Mouse (Mus musculus): ENCODE measurements around the gene Celf5.

Gene Celf5

DNA sequence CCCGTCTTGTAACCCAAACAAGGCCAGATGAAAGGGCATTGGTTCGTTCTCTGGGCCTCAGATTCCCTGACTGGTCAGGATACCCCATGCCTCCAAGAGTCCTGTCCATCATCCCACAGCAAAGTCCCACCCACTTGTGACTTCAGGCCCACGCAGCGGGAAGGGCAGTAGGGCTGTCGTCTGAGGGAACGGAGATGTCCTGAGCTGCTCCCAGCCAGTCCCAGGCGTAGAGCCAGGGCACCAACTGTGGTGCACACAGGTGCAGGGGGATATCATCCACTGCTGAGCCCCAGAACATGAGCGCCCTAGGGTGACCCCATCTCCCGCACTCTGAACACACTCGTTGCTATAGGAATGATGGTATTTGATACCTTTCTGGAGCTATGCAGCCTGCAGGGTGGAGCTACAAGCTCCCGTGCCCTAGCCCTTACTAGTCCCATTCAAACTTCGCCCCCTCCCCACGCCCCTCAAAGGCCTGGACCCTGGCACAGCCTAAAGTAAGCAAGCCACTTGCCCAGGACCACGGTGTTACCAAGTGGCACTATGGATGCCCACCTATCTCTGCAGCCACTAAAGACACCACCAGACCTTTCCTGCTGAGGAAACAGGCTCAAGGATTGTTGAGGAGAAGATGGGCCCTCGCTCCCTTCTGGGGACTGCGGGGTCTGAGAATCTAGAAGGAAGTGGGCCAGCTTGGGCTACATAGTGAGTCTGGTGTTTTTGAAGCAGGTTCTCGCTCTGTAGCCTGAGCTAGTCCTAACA lies 66.8 kb downstream of the Celf5 start:
- no peak for DNase-seq (ENCODE audit: low spot score in 2 of 2)

DNA sequence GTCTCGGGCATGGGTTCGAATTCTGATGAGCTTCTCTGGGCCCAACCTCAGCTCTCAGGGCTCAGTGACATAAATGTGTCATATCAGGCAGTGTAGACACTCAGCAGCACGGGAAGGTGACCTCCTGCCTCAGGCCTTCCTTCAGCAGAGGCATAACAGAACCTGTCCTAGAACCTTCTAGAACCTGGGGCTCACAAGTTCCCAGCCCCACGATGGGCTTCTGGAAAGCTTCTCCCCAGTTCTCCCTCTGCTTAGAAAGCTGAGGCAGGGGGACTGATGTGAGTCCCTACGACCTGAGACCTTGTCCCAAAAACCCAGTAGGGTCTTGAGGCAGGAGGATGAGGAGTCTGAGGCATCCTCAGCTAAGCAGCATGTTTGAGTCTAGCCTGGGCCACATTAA lies 67.4 kb downstream of the Celf5 start:
- DNase-seq (ENCODE audit: low spot score in 2 of 2) = no peak

DNA sequence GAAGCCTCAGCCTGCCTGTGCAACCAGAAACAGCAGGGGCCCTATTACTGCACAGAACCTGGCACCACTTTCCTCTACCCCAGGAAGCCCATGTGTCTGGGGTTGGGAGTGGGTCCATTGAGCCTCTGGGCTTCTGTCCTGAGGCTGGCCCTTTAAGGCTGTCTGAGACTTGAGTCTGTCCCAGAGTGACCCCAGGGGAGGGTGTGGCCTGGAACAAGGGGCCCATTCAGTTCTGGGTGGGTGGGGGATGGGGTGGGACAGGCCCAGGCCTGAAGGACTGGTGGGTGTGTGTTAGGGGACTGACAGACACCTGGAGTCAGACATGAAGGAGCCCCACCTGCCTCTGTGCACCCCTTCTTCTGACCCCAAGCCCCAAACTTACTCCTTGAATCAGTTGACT lies 67.8 kb downstream of the Celf5 start:
- no peak for DNase-seq (ENCODE audit: low spot score in 2 of 2)

DNA sequence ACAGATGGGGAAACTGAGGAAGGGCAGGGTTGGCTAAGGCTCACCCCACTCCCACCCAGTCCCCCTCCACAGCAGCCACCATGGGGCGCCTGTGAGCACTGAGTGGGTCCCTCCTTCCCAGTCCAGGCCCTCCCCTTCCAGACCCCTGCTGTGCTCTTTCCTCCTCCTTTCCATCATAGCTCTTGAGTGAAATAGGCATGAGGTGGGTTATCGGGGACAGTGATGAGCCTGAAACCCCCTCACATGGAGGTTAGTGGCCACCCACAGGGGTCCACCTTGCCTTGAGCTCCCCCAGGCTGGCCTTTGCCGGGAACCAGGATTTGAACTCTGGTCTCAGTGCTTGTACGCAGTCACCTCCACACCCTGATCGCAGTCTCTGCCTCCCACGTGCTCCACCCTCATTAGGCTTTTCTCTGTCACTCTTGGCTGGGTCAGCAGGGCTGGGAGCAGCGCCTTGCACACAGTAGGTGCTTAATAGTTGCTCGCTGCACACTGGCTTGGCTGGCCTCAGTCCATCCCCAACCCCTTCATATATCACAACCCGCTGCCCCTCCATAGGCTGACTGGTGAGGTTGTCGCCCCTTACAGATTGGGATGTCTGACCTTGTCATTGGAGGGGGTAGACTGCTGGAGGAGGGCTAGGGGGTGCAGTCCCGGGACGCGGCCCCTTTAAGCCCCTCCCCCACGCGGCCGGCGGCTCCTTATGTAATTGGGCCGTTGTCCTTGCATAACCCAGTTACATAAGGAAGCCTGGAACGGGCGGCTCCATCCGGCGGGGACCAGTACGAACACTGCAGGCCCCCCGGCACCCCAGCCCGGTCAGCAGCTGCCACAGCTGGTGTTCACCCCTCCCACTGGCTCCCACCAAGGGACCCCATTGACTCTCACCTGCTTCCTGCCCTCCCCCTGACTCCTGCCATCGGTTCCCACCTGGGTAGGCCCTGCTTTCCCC lies 68.9 kb downstream of the Celf5 start:
- peak; percentile 74 to 89 for DNase-seq (ENCODE audit: low spot score in 2 of 2)

DNA sequence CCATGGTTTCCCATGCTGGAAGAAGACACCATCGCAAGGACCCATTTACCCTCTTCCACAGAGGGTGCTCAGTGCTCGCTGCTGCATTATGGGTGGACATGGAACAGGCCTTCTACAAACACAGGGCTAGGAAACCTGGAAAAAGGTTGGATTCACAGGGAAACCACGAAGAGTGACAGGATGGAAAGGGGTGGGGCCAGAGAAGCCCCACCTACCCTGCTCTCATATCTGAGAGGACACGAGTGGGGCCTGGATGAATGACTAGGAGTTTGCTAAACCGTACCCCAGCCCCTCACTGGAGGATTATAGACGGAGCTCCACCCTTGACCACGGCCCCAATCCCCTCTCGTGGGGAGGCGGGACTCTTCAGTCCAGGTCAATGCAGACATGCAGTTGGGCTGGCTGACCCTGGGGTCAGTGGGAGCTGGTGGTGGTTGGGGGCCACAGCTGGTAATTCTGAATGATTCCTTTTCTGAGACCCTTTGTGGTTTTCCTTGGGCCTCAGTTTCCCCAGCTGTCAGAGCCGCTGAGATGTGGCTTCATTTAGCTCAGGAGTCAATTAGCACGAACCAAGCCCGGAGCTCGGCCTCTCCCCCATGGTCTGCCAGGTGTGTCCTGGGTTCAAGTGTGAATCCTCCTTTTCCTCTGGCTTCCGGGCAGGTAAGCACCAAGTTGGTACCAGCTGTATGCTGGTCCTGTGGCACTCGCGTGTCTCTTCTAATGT lies 69.8 kb downstream of the Celf5 start:
- DNase-seq (ENCODE audit: low spot score in 2 of 2) = no peak

DNA sequence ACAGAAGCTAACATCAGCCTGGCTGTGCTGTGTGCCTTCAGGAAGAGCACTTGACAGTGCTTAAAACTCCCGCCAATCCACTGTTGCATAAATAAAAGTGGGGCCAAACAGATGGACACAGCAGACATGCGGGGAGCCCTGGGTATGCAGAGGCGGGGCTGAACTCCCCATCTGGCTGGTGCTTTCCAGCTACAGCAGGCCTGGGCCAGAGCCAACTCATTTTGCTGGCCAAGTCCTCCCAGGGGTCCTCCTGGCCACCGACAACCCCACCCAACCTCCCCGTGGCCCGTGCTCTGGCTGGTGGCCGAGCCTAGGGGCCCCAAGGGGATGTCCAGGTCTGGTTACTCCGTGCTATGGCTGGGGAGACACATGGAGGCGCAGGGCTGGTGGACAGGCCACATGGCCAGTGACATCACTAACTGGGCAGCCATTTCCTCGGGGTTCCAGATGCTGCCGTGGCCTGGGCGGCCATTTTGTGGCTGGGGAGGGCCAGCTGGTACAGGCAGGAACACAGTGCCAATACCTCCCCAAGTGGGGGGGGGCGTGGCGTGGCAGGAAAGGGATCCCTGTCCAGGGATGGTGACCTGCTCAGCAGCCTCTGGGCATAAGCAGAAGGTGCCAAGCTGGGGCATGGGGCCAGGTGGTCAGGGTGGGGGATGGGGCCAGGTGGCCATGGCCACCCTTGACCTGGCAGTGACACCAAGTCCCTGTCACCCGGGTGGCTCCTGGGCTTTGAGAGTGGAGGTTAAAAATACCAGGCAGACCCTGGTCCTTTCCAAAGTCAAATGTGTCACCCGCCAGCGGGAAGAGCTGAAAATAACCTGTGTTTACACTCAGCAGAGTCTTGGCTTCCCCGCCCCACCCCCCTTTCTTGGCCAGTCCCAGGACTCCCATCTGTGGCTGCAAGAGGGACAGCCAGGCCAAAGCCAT lies 70.8 kb downstream of the Celf5 start:
- peak; percentile 56 to 86 for DNase-seq (ENCODE audit: low spot score in 2 of 2)

DNA sequence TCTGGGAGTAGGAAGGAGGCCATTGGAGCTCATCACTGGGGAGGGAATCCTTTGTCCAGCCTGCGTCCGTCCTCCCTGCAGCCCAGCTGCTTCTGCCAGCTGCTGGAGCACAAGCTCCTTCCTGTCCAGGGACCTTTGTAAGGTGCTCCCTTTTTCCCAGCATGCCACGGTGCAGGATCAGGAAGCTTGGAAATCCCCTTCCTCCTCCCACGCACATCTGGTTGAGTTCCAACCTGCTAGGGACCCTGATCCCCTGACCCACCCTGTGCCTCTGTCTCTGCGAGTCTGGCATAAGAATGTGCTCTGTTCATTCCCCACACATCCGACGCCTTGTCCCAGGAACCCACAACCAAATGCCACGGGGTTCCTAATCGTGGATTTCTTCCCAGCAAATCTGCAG lies 71.5 kb downstream of the Celf5 start:
- DNase-seq (ENCODE audit: low spot score in 2 of 2) = no peak

DNA sequence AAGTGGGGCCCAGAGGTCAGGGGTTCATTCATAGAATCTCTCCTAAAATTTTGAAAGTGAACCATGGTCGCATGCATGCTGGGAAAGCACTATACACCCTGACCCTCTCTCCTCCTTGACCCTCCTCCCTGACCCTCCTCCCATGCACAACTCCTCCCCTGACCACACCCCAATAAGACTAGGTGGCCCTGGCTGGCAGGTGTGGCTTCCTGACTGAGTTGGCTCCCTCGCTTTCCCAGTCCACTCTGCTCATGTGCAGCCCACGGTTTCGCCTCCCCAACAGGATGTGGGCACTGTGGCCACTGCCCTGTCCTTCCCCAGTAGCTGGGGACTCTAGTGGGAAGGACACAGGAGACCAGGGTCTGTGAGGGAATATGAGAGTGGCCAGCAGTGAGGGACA lies 72.2 kb downstream of the Celf5 start:
- no peak for DNase-seq (ENCODE audit: low spot score in 2 of 2)

DNA sequence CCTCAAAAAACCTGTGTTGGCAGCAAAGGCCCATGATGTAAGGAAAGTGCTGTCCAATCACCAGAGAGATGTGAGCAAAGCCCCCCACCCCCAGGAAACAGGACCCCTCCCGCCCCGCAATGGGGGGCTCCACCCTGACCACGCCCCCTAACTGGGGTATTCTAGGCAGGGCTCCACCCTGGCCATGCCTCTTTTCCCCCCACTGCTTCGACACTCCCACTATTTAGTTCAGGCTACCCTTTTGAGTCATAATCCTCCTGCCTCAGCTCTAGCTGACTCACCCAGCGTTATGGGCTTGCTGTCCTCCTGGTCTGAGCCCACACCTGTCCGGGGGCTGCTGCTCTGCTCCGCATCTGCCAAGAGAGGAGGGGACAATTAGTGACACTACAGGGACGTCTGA lies 73.2 kb downstream of the Celf5 start:
- no peak for DNase-seq (ENCODE audit: low spot score in 2 of 2)

All from urinary bladder, postnatal 36 days (tissue).